Mouse (Mus musculus): ENCODE measurements around the gene Dop1a.

- TF ChIP-seq CTCF (IDR thresholded peaks at IDR 0.05; ENCODE audit: borderline replicate concordance, control insufficient read depth, extremely low read depth, insufficient read depth, low read length, poor library complexity) = no peak
- no peak for TF ChIP-seq POLR2A (IDR thresholded peaks at IDR 0.05; ENCODE audit: control insufficient read depth, extremely low read depth, insufficient read depth, low read length, poor library complexity)
Measured at GRCm38 (mm10) chr9:86514798-86515197, 47.8 kb downstream of the Dop1a start.

Measured in thymus, adult 2 months (tissue).